Mouse (Mus musculus): ENCODE results near the gene 5031439G07Rik.

DNA sequence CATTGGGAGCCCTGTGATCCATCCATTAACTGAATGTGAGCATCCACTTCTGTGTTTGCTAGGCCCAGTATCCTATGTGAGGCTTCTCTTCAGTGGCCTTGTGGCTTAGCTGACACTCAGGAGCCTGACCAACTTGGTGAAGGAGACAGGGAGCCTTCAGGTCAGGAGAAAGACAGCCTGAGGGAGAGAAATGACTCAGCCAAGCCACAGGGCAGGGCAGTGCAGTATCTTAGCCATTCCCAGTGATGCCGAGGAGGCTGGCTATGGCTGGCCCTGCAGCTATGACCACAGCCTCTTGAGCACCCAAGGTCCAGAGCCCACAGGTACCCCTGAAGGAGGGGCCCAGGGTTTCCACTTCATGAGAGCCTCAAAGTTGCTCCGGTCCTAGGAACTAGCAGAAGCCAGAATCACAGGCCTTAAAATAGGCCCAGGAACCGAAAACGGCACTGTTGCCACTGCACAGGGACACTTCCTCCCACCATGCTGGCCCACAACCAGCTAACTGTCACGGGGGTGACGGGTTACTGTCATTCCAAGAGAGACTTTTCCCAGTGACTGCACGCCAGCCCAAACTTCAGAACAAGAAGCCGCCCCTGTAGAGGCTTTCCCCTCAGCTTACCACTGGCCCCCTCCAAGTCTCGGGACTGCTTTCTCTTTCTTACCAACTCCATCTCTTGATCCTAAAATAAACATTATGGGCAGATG is 6.6 kb downstream of the 5031439G07Rik start:
- TF ChIP-seq GATA1 (IDR thresholded peaks at IDR 0.05; ENCODE audit: low read length) (no peak), TAL1 (IDR thresholded peaks at IDR 0.05; ENCODE audit: low read length) (no peak)
